Mouse (Mus musculus): ENCODE results near the gene Shc1. TPM values are rescaled to one million over a fixed set of nuclear protein-coding genes. Genes with fewer than 3 reads are reported as not detected.

Gene Shc1
- 50.8 and 51.2 TPM in 2 replicates for total RNA-seq (2017)

DNA sequence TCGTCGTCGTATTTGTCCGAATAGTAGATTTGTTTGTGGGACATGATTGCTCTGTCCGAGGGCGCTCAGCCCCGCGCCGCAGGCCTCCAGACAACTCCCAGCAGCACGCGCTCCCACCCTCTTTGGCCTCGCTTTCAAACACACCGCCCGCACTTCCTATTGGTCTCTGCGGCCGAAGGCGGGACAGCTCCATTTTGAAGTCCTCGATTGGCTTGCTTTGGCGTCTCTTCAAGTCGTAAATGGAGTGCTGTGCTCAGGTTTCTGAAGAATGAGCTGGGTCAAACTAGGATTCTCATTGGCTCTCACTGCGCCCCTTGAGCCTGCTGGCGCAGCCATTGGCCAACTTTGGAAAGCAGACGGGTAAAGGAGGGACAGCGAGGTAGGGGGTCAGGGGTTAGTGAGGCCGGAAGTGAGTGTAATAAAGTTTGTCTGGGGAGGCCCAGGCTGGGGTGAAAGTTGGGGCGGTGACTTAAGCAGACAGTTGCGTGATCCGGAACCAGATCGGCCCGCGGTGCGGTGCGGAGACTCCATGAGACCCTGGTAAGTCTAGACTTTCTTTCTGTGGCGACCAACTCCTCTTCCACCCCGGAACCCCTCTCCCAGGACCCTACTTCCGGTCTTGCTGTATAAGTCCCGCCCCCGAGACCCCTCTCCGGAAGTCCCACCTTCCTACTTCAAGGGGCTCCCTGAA, at the start of gene Shc1, which contains the start of gene Cks1b:
TSS of gene Shc1 (plus strand) at position 274 of the 691 bp plus-strand sequence.
TSS of gene Cks1b (minus strand) at position 214 of the 691 bp plus-strand sequence.
- ATAC-seq (replicated peaks in 1 of 2; ENCODE audit: insufficient read depth in 1 of 2, low FRiP score in 2 of 2, low TSS enrichment in 1 of 2, low read depth in 1 of 2, poor library complexity in 2 of 2, severe bottlenecking in 2 of 2), result peak; percentile 90 to 95

DNA sequence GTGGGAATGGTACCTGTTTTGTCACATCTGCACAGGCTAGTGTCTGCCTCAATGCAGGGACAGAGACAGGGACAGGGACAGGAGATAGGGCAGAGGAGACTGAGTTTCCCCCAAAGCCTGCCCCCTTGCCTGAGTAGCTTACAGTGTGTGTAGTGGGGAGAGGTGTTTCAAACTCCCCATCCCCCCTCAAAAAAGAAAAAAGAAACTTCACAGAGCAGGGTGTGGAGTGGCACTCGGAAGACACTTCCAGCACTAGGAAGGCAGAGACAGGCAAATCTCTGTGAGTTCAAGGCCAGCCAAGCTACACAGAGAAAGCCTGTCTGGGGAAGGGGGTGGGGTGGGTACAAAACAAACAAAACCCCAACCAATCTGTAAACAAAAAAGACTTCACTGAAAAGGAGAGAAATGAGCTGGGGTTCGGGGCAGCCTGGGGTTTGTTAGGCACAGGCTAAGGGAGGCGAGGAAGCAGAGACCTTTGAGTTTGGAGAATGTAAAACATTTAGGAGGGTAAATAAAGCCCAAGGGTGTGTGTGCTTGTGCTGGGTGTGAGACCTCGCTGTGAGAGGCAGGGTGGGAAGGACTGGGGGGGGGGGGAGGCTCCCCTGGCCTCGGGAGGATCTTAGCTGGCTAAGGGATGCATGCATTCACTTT, 44.5 kb upstream of the Shc1 start:
- no peak for ATAC-seq (replicated peaks in 1 of 2; ENCODE audit: insufficient read depth in 1 of 2, low FRiP score in 2 of 2, low TSS enrichment in 1 of 2, low read depth in 1 of 2, poor library complexity in 2 of 2, severe bottlenecking in 2 of 2)

DNA sequence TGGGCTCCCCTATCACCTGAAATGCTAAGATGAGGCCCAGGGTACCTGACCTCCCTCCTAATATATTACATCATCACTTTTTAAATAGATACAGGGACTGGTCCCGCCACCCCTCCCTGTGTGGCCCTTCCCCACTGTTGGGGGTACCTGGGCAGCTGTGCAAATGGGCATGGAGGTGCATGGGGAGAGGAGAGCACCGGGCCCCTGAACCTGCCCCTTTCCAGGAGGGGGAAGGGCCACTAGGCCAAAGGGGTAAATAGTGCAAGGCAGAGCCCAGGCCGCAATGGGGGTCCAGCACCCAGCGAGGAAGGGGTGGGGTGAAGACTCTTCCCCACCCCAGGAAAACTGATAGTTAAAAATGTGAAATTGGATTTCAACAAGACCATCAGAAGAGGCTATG, 40.4 kb upstream of the Shc1 start:
- ATAC-seq (replicated peaks in 1 of 2; ENCODE audit: insufficient read depth in 1 of 2, low FRiP score in 2 of 2, low TSS enrichment in 1 of 2, low read depth in 1 of 2, poor library complexity in 2 of 2, severe bottlenecking in 2 of 2), result no peak

DNA sequence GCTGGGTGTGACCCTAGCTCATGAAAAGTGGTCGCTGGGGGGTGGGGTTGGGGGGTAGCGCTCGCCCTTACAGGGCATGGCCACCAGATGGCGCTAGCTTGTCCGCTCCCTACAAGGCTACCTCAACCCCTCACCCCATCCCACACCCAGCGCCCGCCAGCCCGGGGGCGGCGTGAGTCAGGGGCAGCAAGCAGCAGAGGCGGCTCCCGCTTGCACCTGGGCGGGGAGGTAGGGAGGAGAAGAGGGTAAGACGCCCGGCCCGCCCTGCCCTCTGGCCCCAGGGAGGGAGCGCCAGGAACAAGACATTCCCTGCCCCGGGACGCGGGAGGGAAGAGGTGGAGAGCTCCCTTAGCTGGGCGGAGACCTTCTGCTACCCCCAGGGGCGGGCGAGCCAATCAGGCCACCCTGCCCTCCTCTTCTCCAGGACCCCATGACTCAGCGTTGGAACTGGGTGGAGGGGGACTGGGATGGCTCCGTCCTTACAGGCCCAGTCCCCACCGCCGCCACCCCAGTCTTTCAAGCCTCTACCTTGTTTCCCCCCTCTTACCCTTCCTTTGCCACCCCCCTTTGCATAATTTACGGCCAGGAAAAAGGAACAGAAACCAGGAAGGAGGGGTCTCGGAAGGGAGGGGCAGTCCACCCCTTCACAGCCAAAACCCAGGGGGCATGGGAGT, 39.7 kb upstream of the Shc1 start:
- peak; percentile 72 to 78 for ATAC-seq (replicated peaks in 1 of 2; ENCODE audit: insufficient read depth in 1 of 2, low FRiP score in 2 of 2, low TSS enrichment in 1 of 2, low read depth in 1 of 2, poor library complexity in 2 of 2, severe bottlenecking in 2 of 2)

DNA sequence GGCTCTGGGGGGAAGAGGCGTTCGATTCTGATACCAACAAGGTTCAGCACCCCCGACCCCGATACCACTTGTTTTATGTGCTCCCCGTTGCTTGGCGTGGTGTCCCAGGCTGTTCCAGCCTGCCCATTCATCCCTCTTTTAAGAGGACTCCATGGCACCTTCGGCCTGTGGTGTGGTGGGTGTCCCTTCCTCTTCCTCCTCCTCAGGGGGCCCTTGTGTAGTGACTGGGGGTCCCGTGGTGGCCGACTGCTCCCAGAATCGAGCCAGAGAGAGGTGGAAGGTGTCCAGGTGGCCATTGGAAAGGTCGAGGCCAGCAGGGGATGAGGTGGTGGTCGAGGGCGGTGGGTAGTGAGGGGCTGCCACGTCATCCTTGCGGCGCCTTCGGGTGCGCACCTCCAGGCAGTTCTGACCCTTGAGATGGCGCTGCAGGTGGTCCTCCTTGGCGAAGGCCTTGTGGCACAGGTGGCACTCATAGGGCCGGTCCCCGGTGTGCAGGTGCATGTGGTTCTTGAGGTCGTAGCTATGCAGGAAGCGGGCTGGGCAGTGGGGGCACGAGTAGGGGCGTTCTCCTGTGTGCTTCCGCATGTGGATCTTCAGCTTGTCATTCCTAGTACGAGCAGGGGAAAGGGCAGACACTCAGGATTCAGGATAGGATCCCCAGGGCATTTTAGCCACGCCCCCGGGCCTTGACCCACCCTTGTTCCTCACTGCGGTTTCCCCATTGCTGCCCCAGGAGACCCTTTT, 38.7 kb upstream of the Shc1 start:
- ATAC-seq (replicated peaks in 1 of 2; ENCODE audit: insufficient read depth in 1 of 2, low FRiP score in 2 of 2, low TSS enrichment in 1 of 2, low read depth in 1 of 2, poor library complexity in 2 of 2, severe bottlenecking in 2 of 2), result no peak

DNA sequence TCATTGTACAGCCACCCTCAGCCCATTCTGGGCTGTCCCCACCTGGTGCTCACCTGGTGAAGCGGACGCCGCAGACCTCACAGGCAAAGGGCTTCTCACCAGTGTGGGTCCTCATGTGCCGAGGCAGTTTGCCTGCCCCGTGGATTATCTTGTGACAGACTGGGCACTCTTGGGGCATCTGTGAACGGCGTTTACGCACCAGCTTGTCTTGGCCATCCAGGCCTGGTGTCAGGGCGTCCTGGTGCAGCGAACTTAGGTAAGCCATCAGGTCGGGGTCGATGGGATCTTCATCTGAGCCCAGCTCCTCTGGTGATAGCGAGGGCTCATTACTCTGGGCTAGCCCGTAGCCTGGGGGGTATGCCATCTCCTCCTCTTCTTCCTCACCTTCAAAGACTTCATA, 38.0 kb upstream of the Shc1 start:
- ATAC-seq (replicated peaks in 1 of 2; ENCODE audit: insufficient read depth in 1 of 2, low FRiP score in 2 of 2, low TSS enrichment in 1 of 2, low read depth in 1 of 2, poor library complexity in 2 of 2, severe bottlenecking in 2 of 2), result no peak

DNA sequence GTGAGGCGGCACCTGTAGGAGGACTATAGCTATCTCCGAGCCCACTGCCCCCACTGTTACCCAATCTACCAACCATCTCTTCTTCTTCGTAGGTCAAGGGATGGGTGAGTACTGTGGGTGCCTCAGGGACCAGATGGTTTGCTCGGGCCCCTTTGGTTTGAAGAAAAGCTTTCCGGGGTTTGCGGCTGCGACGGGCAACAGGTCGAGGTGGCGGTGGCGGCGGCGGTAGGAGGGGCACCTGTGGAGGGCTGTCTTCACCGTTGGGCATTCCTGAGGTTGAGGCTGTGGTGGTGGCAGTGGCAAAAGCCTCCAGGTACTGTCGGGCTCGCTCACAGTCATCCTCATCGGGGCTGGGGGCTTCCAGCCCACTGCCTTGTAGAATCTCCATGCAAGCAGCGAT, 37.5 kb upstream of the Shc1 start:
- ATAC-seq (replicated peaks in 1 of 2; ENCODE audit: insufficient read depth in 1 of 2, low FRiP score in 2 of 2, low TSS enrichment in 1 of 2, low read depth in 1 of 2, poor library complexity in 2 of 2, severe bottlenecking in 2 of 2), result no peak

DNA sequence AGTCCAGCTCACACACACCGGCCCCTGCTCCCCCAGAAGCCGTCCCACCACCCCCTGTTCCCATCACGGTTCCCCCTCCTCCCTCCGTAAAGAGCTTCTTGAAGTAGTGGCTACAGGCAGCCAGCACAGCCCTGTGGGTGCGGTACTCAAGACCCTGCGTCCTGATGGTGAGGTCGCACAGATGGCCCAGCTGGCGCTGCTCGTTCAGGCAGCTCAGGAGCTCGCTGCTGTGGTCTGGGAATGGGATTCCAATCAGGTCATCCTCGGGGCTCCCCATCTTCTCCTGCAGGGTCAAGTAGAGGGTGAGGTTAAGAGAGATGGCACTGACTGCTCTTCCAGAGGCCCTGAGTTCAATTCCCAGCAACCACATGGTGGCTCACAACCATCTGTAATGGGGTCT, 37.0 kb upstream of the Shc1 start:
- no peak for ATAC-seq (replicated peaks in 1 of 2; ENCODE audit: insufficient read depth in 1 of 2, low FRiP score in 2 of 2, low TSS enrichment in 1 of 2, low read depth in 1 of 2, poor library complexity in 2 of 2, severe bottlenecking in 2 of 2)

DNA sequence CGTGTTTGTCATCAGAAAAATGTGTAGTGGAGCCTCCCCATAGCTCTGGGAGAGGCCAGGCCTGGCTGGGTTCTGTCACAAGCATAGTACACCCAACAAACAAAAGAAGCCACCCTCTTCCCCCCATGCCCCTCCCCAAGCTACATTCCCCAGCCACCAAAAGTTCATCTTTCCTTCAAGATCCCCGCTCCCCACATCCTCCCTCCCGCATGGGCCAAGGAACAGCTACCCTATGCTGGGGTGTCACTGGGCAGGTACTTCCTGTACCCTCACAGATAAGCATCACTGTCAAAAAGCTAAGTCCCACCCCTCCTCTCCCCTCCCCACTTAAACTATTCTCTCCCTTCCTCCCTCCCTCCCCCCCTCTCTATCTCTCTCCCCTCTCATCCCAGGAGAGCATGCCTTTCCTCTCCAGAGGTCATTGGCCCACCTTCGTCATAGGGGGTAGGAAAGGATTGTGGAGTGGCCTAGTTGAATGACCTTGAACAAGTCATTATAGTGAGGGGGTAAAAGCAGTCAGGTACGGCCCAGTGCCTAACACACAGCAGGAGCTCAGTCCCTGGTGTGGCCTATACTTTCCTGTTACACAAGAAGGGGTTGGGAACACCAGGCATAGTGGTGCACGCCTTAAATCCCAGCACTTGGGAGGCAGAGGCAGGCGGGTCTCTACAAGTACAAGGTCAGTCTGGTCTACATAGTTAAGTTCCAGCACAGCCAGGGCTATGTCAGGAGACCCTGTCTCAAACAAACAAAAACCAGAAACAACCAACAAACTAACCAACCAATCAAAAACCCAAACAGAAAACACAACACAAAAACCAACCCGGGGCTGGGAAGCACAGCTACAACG, 36.0 kb upstream of the Shc1 start:
- ATAC-seq (replicated peaks in 1 of 2; ENCODE audit: insufficient read depth in 1 of 2, low FRiP score in 2 of 2, low TSS enrichment in 1 of 2, low read depth in 1 of 2, poor library complexity in 2 of 2, severe bottlenecking in 2 of 2), result no peak

DNA sequence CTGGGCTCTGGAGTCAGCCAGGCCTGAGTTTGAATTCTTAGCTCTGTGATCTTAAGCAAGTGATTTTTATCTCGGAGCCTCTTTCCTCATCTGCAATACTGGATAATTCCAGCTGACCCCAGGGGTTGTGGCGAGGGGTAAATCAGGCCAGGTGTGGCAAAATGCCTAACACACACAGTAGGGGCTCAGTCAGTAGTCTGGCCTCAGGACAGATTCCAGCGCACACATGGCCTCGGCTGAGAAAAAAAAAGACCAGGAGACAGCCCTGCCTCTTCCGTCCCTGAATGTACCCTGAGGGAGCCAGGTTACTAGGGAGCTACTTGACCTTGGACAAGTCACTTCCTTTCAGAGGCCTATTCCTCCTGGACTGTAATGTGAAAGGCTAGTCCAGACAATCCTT, 35.3 kb upstream of the Shc1 start:
- ATAC-seq (replicated peaks in 1 of 2; ENCODE audit: insufficient read depth in 1 of 2, low FRiP score in 2 of 2, low TSS enrichment in 1 of 2, low read depth in 1 of 2, poor library complexity in 2 of 2, severe bottlenecking in 2 of 2), result no peak

DNA sequence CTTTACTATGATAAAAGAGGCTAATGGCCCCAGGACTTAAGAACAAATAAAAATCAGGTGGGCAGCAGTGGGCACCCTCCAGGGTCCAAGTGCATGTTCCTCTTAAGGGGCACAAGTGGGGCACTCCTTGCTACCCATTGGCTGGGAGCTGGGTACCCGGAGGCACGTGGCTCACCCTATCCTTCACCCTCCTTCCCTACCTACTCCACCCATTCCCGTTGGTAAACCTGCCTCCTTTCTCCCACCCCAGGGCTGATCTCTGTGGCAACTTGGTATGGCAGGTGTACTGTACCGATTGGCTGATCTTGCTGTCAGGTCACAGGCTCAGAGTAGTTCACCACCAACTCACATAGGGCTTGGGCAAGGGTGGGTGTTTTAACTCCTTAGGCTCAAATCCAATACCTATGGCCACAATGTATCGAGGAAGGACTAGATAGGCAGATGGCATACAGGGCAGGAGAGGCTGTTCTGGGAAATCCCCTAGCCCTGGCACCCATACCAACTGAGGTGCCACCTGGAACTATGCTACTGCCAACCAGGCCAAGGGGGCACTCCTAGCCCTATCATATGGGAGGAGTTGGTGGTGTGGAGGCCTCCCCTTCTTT, 34.5 kb upstream of the Shc1 start:
- no peak for ATAC-seq (replicated peaks in 1 of 2; ENCODE audit: insufficient read depth in 1 of 2, low FRiP score in 2 of 2, low TSS enrichment in 1 of 2, low read depth in 1 of 2, poor library complexity in 2 of 2, severe bottlenecking in 2 of 2)

DNA sequence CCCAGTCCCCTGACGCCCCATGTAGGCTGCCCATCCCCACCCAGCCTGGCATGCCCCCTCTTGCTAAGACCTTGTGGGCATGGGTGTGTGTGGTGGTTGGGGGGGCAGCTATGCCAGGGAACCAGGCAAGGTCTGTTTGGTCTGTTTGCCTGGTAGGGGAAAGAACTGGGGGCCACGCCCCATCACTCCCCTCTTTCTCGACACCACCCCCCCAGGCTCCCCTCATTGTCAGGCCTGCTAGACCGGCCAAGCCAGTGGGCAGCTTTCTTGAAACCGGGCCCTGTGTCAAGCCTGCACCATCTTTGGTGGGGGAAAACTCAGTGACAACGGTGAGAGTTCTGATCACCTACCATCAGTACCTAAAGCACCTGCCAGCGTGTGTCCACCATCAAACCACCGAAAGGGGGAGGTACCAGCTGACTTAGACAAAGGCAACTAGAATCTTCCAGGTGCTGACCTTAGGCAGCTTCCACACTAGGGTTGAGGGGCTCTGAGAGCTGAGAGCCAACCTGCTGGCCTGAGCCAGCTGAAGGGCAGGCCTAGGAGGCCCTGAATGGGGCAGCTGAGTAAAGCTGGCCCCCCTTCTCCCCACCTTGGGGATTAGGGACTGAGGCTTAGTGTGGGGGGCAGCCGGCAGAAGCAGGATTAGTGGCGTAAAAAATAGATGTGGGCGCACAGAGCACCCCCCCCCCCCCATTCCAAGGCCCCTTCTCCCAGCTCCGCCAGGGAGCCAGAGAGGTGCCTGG, 33.7 kb upstream of the Shc1 start:
- no peak for ATAC-seq (replicated peaks in 1 of 2; ENCODE audit: insufficient read depth in 1 of 2, low FRiP score in 2 of 2, low TSS enrichment in 1 of 2, low read depth in 1 of 2, poor library complexity in 2 of 2, severe bottlenecking in 2 of 2)

DNA sequence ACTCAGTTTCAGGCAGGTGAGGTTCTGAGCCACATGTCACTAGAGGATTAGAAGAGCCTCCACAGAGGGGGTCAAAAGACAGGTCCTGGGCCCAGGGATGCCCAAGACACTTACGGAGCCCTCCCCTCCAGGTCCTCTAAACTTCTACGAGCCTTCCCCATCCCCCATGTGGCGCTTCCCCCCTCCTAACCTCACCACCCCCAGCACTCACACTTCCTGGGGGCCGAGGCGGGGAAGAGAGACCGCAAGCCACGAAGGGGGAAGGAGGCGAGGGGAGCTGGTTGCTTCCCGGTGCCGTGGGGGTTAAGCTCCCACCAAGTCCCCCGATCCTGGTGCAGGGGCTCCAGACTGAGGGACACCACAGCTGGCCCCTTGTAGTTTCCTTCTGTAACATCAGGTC, 32.8 kb upstream of the Shc1 start:
- no peak for ATAC-seq (replicated peaks in 1 of 2; ENCODE audit: insufficient read depth in 1 of 2, low FRiP score in 2 of 2, low TSS enrichment in 1 of 2, low read depth in 1 of 2, poor library complexity in 2 of 2, severe bottlenecking in 2 of 2)

DNA sequence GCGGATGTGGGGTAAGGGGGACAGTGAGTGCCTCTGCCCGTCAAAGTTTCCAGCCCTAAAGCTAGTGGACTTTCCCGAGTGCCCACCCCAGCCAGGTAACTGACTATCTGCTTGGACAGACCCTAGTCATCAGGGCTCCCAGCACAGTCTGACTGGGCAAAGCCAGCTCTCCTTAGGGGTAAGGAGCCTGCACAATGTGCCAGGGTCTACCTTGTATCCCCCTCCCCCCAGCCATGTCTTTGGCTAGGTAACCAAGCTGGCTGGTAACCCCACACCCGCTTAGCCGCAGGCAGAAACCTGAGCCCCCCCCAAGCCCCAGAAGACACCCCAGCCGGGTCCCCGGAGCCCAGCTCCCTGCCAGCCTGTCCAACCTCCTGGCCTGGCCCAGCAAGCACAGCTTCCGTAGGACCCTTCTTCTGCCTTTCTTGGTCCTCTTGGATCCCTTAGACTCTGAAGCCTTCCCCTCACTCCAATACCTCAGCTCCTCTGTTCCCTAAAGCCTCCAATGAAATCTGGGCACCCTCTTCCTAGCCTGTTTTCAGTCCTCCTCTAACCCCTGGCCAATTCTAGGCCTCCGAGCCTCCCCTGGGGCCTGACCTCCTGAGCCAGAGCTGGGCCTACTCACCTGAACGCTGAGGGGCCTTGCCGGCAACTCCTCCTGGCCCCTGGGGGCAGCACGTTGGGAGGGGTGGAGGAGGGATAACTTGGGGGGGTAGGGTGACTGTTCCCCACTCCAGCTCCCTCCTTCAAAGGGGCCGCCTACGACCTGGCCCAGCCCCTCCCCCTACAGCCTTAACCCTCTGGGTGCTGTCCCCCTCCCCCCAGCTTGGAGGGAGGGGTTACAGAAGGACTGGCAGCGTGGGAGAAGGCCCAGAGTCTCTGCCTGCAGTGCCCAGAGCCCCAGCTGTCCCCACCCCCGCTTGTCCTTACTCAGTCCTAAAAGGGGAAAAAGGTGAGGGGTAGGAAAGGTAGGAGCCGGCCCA, 31.5 kb upstream of the Shc1 start:
- no peak for ATAC-seq (replicated peaks in 1 of 2; ENCODE audit: insufficient read depth in 1 of 2, low FRiP score in 2 of 2, low TSS enrichment in 1 of 2, low read depth in 1 of 2, poor library complexity in 2 of 2, severe bottlenecking in 2 of 2)

DNA sequence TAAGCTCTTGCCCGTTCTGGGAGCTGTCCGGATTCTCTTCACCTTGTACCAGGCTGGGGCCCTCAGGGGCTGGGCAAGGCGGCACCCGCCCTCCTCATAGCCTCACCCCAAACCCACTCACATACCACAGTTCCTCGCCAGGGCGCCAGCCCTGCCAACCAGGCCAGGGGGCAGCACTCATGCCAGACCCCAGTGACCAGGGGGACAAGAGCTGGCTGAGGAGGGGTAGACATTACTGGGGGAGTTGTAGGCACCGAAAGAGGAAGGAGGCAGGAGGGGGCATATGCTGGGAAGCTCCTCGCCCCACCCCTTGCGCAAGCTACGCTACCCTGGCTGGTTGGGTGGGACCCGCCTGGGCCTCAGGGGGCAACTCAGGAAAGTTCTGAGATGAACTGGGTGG, 30.6 kb upstream of the Shc1 start:
- no peak for ATAC-seq (replicated peaks in 1 of 2; ENCODE audit: insufficient read depth in 1 of 2, low FRiP score in 2 of 2, low TSS enrichment in 1 of 2, low read depth in 1 of 2, poor library complexity in 2 of 2, severe bottlenecking in 2 of 2)

Measured in hematopoietic stem cell, adult 5-6 weeks (primary cell).